Mouse (Mus musculus) midbrain, embryonic 15.5 days (tissue): Measurements from ENCODE around the gene Lyve1. TPM values are rescaled to one million over a fixed set of nuclear protein-coding genes. Genes with fewer than 3 reads are reported as not detected.

Experiments used
- ATAC-seq: fragments of 200-750 bp; cut with Nextera tagmentation; replicated peaks from 2 replicates; pipeline ENCODE4 v1.8.0; 2017; ENCODE audit warnings: moderate TSS enrichment
- H3K27ac ChIP-seq: fragments of 300-500 bp; sonication (generic); 2 replicates; pipeline ENCODE4 v1.5.1; 2015; ENCODE audit warnings: mild to moderate bottlenecking, inconsistent platforms
- H3K27me3 ChIP-seq: fragments of 300-500 bp; sonication (generic); replicated peaks from 2 replicates; pipeline ENCODE4 v1.6.1; 2015; ENCODE audit warnings: inconsistent platforms
- H3K36me3 ChIP-seq: fragments of 300-500 bp; sonication (generic); replicated peaks from 2 replicates; pipeline ENCODE4 v1.6.1; 2015; ENCODE audit warnings: inconsistent platforms
- H3K4me1 ChIP-seq: fragments of 300-500 bp; sonication (generic); 2 replicates; pipeline ENCODE4 v1.6.1; 2015; ENCODE audit warnings: inconsistent platforms
- H3K4me2 ChIP-seq: fragments of 300-500 bp; sonication (generic); 2 replicates; pipeline ENCODE4 v1.6.1; 2015; ENCODE audit warnings: inconsistent platforms, mild to moderate bottlenecking, moderate library complexity
- H3K4me3 ChIP-seq: fragments of 300-500 bp; sonication (generic); 2 replicates; pipeline ENCODE4 v1.5.1; 2015; ENCODE audit warnings: mild to moderate bottlenecking, inconsistent platforms
- H3K9ac ChIP-seq: fragments of 300-500 bp; sonication (generic); 2 replicates; pipeline ENCODE4 v1.6.1; 2015; ENCODE audit warnings: mild to moderate bottlenecking, inconsistent platforms
- H3K9me3 ChIP-seq: fragments of 300-500 bp; sonication (generic); 2 replicates; pipeline ENCODE4 v1.6.1; 2016; ENCODE audit warnings: inconsistent platforms
- WGBS: fragments of 180-500 bp; shearing (Covaris S2); methylation state at CpG from one replicate; pipeline ENCODE4 v1.1.7; 2015; ENCODE audit warnings: mixed read lengths; 5-methylcytosine and 5-hydroxymethylcytosine counted together
- polyA plus RNA-seq: library from polyadenylated mRNA; unstranded; fragments of >200 nt; fragmentation: Nextera tagmentation; extraction: Ambion mirVana; gene quantifications from 2 replicates; pipeline ENCODE4 v1.2.1, GENCODE M21; 2015

Gene Lyve1
- polyA plus RNA-seq, 1 experiment from 2014 or later: 6.9 TPM

- no peak for ATAC-seq
- H3K9me3 ChIP-seq: no peaks in the 10 kb centered on the region
- H3K4me1 ChIP-seq: peaks cover 6% of the 10 kb centered on the region
- H3K4me3 ChIP-seq: no peak overlapping the region
- H3K9ac ChIP-seq: no peak overlapping the region
- no peak overlapping the region for H3K27ac ChIP-seq
- no peaks in the 10 kb centered on the region for H3K36me3 ChIP-seq
- no peak overlapping the region for H3K4me2 ChIP-seq
- H3K27me3 ChIP-seq: no peaks in the 10 kb centered on the region
- WGBS: 86% methylated on average over 2 of the region's 2 CpGs
Measured at GRCm38 (mm10) chr7:110847321-110847720, 15.7 kb downstream of the Lyve1 start.

- H3K9ac ChIP-seq: peak within 1 kb of the TSS; percentile 93
- no peaks in the 10 kb centered on the region for H3K36me3 ChIP-seq
- H3K4me1 ChIP-seq: peaks cover 6% of the 10 kb centered on the region
- no peaks in the 10 kb centered on the region for H3K9me3 ChIP-seq
- 0% methylated on average over 42 of the region's 42 CpGs for WGBS
- ATAC-seq: peak; percentile 94
- peak within 1 kb of the TSS; percentile 90 for H3K4me3 ChIP-seq
- peak within 1 kb of the TSS; percentile 91 for H3K27ac ChIP-seq
- no peaks in the 10 kb centered on the region for H3K27me3 ChIP-seq
- peak within 1 kb of the TSS; percentile 92 for H3K4me2 ChIP-seq
Measured at GRCm38 (mm10) chr7:110843916-110844874, 18.8 kb downstream of the Lyve1 start, which contains the start of gene Rnf141. Gene Rnf141 (minus strand): TSS chr7:110844457.

- Histone ChIP-seq H3K36me3 (no peaks in the 10 kb centered on the region), H3K27ac (no peak overlapping the region), H3K4me1 (peaks cover 6% of the 10 kb centered on the region), H3K9ac (no peak overlapping the region), H3K4me2 (no peak overlapping the region), H3K27me3 (no peaks in the 10 kb centered on the region), H3K4me3 (no peak overlapping the region), H3K9me3 (no peaks in the 10 kb centered on the region)
- ATAC-seq: no peak
- 92% methylated on average over 4 of the region's 4 CpGs for WGBS
Measured at GRCm38 (mm10) chr7:110840332-110840731, 22.7 kb downstream of the Lyve1 start.

- no peak overlapping the region for H3K27ac ChIP-seq
- ATAC-seq: no peak
- no peak overlapping the region for H3K9ac ChIP-seq
- WGBS: 70% methylated on average over 3 of the region's 3 CpGs
- H3K9me3 ChIP-seq: no peaks in the 10 kb centered on the region
- peaks cover 12% of the 10 kb centered on the region; the same call in 1 of the 2 replicates for H3K36me3 ChIP-seq
- no peaks in the 10 kb centered on the region for H3K4me1 ChIP-seq
- no peak overlapping the region for H3K4me2 ChIP-seq
- H3K27me3 ChIP-seq: no peaks in the 10 kb centered on the region
- no peak overlapping the region for H3K4me3 ChIP-seq
Measured at GRCm38 (mm10) chr7:110834522-110834921, 28.5 kb downstream of the Lyve1 start.

- H3K4me1 ChIP-seq: no peaks in the 10 kb centered on the region
- H3K27ac ChIP-seq: no peak overlapping the region
- no peak overlapping the region for H3K4me3 ChIP-seq
- H3K4me2 ChIP-seq: no peak overlapping the region
- 96% methylated on average over 1 of the region's 1 CpGs for WGBS
- ATAC-seq: no peak
- H3K27me3 ChIP-seq: no peaks in the 10 kb centered on the region
- no peak overlapping the region for H3K9ac ChIP-seq
- H3K36me3 ChIP-seq: peaks cover 12% of the 10 kb centered on the region; the same call in 1 of the 2 replicates
- no peaks in the 10 kb centered on the region for H3K9me3 ChIP-seq
Measured at GRCm38 (mm10) chr7:110834018-110834417, 29.0 kb downstream of the Lyve1 start.

GRCm38 (mm10) chr7:110833024-110833423, 30.0 kb downstream of the Lyve1 start:
- ATAC-seq: no peak
- Histone ChIP-seq H3K4me2 (no peak overlapping the region), H3K9me3 (no peaks in the 10 kb centered on the region), H3K36me3 (peaks cover 15% of the 10 kb centered on the region; the same call in 1 of the 2 replicates), H3K27me3 (no peaks in the 10 kb centered on the region), H3K4me1 (no peaks in the 10 kb centered on the region), H3K9ac (no peak overlapping the region), H3K4me3 (no peak overlapping the region), H3K27ac (no peak overlapping the region)
- WGBS: 91% methylated on average over 1 of the region's 1 CpGs

GRCm38 (mm10) chr7:110823995-110824953, 38.8 kb downstream of the Lyve1 start:
- Histone ChIP-seq H3K27ac (no peak overlapping the region), H3K9me3 (no peaks in the 10 kb centered on the region), H3K27me3 (no peaks in the 10 kb centered on the region), H3K4me1 (no peaks in the 10 kb centered on the region), H3K9ac (no peak overlapping the region), H3K4me3 (no peak overlapping the region), H3K36me3 (peaks cover 22% of the 10 kb centered on the region; the same call in 1 of the 2 replicates), H3K4me2 (no peak overlapping the region)
- WGBS: 90% methylated on average over 8 of the region's 8 CpGs
- ATAC-seq: no peak

- Histone ChIP-seq H3K9me3 (no peaks in the 10 kb centered on the region), H3K27me3 (no peaks in the 10 kb centered on the region), H3K4me2 (no peak overlapping the region), H3K27ac (no peak overlapping the region), H3K9ac (no peak overlapping the region), H3K4me3 (no peak overlapping the region), H3K36me3 (peaks cover 22% of the 10 kb centered on the region; the same call in 1 of the 2 replicates), H3K4me1 (no peaks in the 10 kb centered on the region)
- no peak for ATAC-seq
- WGBS: 77% methylated on average over 4 of the region's 4 CpGs
Measured at GRCm38 (mm10) chr7:110823593-110823992, 39.4 kb downstream of the Lyve1 start.

GRCm38 (mm10) chr7:110823076-110823475, 40.0 kb downstream of the Lyve1 start:
- no peak overlapping the region for H3K4me3 ChIP-seq
- H3K27me3 ChIP-seq: no peaks in the 10 kb centered on the region
- ATAC-seq: no peak
- H3K27ac ChIP-seq: no peak overlapping the region
- H3K4me2 ChIP-seq: no peak overlapping the region
- H3K4me1 ChIP-seq: no peaks in the 10 kb centered on the region
- 91% methylated on average over 8 of the region's 8 CpGs for WGBS
- peaks cover 19% of the 10 kb centered on the region; the same call in 1 of the 2 replicates for H3K36me3 ChIP-seq
- no peaks in the 10 kb centered on the region for H3K9me3 ChIP-seq
- H3K9ac ChIP-seq: no peak overlapping the region

- Histone ChIP-seq H3K36me3 (peaks cover 19% of the 10 kb centered on the region; the same call in 1 of the 2 replicates), H3K9me3 (no peaks in the 10 kb centered on the region), H3K27ac (no peak overlapping the region), H3K27me3 (no peaks in the 10 kb centered on the region), H3K4me3 (no peak overlapping the region), H3K9ac (no peak overlapping the region), H3K4me1 (no peaks in the 10 kb centered on the region), H3K4me2 (no peak overlapping the region)
- WGBS: 83% methylated on average over 4 of the region's 4 CpGs
- no peak for ATAC-seq
Measured at GRCm38 (mm10) chr7:110822055-110822454, 41.0 kb downstream of the Lyve1 start.

GRCm38 (mm10) chr7:110821653-110822052, 41.4 kb downstream of the Lyve1 start:
- Histone ChIP-seq H3K9ac (no peak overlapping the region), H3K4me1 (no peaks in the 10 kb centered on the region), H3K36me3 (peaks cover 19% of the 10 kb centered on the region; the same call in 1 of the 2 replicates), H3K9me3 (no peaks in the 10 kb centered on the region), H3K4me3 (no peak overlapping the region), H3K27ac (no peak overlapping the region), H3K27me3 (no peaks in the 10 kb centered on the region), H3K4me2 (no peak overlapping the region)
- 61% methylated on average over 3 of the region's 3 CpGs for WGBS
- no peak for ATAC-seq

GRCm38 (mm10) chr7:110821068-110821467, 42.0 kb downstream of the Lyve1 start:
- H3K27ac ChIP-seq: no peak overlapping the region
- H3K4me3 ChIP-seq: no peak overlapping the region
- 63% methylated on average over 5 of the region's 5 CpGs for WGBS

More at GRCm38 (mm10) chr7:110821068-110821467, 42.0 kb downstream of the Lyve1 start:
- ATAC-seq: no peak
- H3K9ac ChIP-seq: no peak overlapping the region
- no peaks in the 10 kb centered on the region for H3K4me1 ChIP-seq
- no peaks in the 10 kb centered on the region for H3K27me3 ChIP-seq
- peaks cover 19% of the 10 kb centered on the region; the same call in 1 of the 2 replicates for H3K36me3 ChIP-seq
- no peaks in the 10 kb centered on the region for H3K9me3 ChIP-seq
- H3K4me2 ChIP-seq: no peak overlapping the region
